Mouse (Mus musculus): ENCODE results near the gene Macf1.
"Not testable (repeated sequence)": the region's sequence is repeated elsewhere in the genome, so short reads cannot be mapped to it uniquely, and the experiment has no call there.

The Macf1 gene

GRCm38 (mm10) chr4:123560896-123561295, 123.3 kb downstream of the Macf1 start:
- intact Hi-C loops (cut with DNase I) = no loop called here

- intact Hi-C loops (cut with DNase I) = no loop called here
These were observed 125.7 kb downstream of the Macf1 start for GRCm38 (mm10) chr4:123558496-123558895.

GRCm38 (mm10) chr4:123555251-123555650, 128.9 kb downstream of the Macf1 start:
- intact Hi-C loops (cut with DNase I) = no loop called here

GRCm38 (mm10) chr4:123552689-123553088, 131.5 kb downstream of the Macf1 start:
- intact Hi-C loops (cut with DNase I) = no loop called here

GRCm38 (mm10) chr4:123548317-123548716, 135.8 kb downstream of the Macf1 start:
- intact Hi-C loops (cut with DNase I) = no loop called here

- intact Hi-C loops (cut with DNase I) = no loop called here
These were observed 140.5 kb downstream of the Macf1 start for GRCm38 (mm10) chr4:123543691-123544090.

- intact Hi-C loops (cut with DNase I) = loop anchor here (5.0 kb wide), 1 partner anchor 132 kb away; no protein-coding TSS in a partner anchor
These were observed 148.9 kb downstream of the Macf1 start for GRCm38 (mm10) chr4:123535271-123535670.

GRCm38 (mm10) chr4:123532001-123532400, 152.2 kb downstream of the Macf1 start:
- intact Hi-C loops (cut with DNase I) = no loop called here

GRCm38 (mm10) chr4:123530976-123531375, 153.2 kb downstream of the Macf1 start:
- intact Hi-C loops (cut with DNase I) = no loop called here

- intact Hi-C loops (cut with DNase I) = no loop called here
These were observed 154.9 kb downstream of the Macf1 start for GRCm38 (mm10) chr4:123529230-123529629.

- intact Hi-C loops (cut with DNase I) = no loop called here
These were observed 156.6 kb downstream of the Macf1 start for GRCm38 (mm10) chr4:123527607-123528010.

GRCm38 (mm10) chr4:123526779-123527280, 157.3 kb downstream of the Macf1 start:
- intact Hi-C loops (cut with DNase I) = no loop called here

- intact Hi-C loops (cut with DNase I) = no loop called here
These were observed 159.4 kb downstream of the Macf1 start for GRCm38 (mm10) chr4:123524746-123525145.

- intact Hi-C loops (cut with DNase I) = not testable (repeated sequence)
These were observed 164.0 kb downstream of the Macf1 start for GRCm38 (mm10) chr4:123520123-123520522.

GRCm38 (mm10) chr4:123515673-123516072, 168.5 kb downstream of the Macf1 start:
- intact Hi-C loops (cut with DNase I) = no loop called here

- intact Hi-C loops (cut with DNase I) = no loop called here
These were observed 174.0 kb downstream of the Macf1 start for GRCm38 (mm10) chr4:123510201-123510600.

GRCm38 (mm10) chr4:123489086-123489485, 195.1 kb downstream of the Macf1 start:
- intact Hi-C loops (cut with DNase I) = no loop called here

GRCm38 (mm10) chr4:123479991-123480390, 204.2 kb downstream of the Macf1 start:
- intact Hi-C loops (cut with DNase I) = no loop called here

GRCm38 (mm10) chr4:123478655-123479433, 205.3 kb downstream of the Macf1 start:
- intact Hi-C loops (cut with DNase I) = no loop called here

- intact Hi-C loops (cut with DNase I) = loop anchor here (2.0 kb wide), 1 partner anchor 17 kb away; no protein-coding TSS in a partner anchor
These were observed 218.4 kb downstream of the Macf1 start for GRCm38 (mm10) chr4:123465799-123466198.

GRCm38 (mm10) chr4:123460595-123461272, 223.4 kb downstream of the Macf1 start:
- intact Hi-C loops (cut with DNase I) = no loop called here

Measured in adrenal gland (tissue).